Mouse (Mus musculus) adrenal gland, adult (tissue): Measurements from ENCODE around the gene Rad51c.
"Not testable (repeated sequence)": the region's sequence is repeated elsewhere in the genome, so short reads cannot be mapped to it uniquely, and the experiment has no call there.

Experiments used
- DNase-seq, 2 experiments: peaks; one replicate each; pipeline ENCODE4 v3.0.0; 2022 to 2023; ENCODE audit warnings: low spot score in 1 of 2; ENCODE audit not compliant: inconsistent age in 2 of 2

Rad51c gene

DNA sequence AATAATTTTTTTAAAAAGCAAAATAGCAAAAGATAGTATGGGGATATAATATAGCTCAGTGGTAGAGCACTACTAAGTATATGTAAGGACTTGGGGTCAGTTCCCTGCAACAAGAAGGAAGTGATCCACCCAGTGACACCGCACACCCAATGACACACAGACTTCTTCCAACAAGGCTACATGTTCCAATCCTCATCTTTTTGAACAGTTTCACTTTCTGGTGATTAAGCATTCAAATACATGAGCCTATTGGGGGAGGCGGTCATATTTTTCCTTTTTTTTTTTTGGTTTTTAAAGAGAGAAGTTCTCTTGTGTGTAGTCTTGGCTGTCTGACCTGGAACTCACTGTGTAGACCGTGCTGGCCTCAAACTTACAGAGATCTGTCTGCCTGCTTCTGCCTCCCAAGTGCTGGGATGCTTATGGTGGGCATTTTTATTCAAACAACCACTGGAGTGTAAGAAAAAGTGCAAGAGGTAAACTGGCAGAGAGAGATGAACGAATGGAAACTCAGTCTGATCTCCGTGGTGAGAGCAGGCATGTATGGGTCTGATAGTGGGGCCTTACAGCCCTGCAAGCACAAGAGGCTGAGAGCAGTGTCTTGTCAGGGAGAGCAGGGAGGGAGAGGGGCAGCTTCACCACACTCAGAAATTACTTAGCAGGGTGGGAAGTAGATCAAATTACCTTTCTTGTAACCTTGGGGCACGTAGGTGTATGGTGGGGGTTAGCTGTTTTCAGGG lies 28.3 kb upstream of the Rad51c start:
- DNase-seq = no peak

GRCm38 (mm10) chr11:87432447-87432846 lies 27.7 kb upstream of the Rad51c start:
- no peak for DNase-seq

- DNase-seq = not testable (repeated sequence)
Observed at GRCm38 (mm10) chr11:87431813-87432212, 27.1 kb upstream of the Rad51c start.

DNA sequence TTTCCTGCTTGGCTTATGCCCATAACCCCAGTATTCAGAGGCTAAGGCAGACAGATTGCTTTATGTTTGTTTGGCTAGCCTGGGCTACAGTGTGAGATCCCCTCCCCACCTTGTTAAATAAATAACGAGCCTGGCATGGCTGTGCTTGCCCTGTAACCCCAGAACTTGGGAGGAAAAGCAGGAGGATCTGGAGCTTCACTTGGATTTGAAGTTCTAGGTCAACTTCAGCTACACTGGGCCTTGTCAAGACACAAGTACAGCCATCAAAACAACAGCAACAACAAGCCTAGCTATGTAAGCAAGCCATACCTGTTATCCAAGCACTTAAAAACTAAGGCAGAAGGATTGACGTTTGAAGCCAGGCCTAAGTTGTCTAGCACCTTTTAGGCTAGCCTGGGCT lies 25.6 kb upstream of the Rad51c start:
- no peak for DNase-seq

- DNase-seq = no peak
Observed at GRCm38 (mm10) chr11:87429363-87429762, 24.6 kb upstream of the Rad51c start.

- no peak for DNase-seq
Observed at GRCm38 (mm10) chr11:87428051-87428673, 23.4 kb upstream of the Rad51c start.

GRCm38 (mm10) chr11:87427273-87428050 lies 22.7 kb upstream of the Rad51c start:
- DNase-seq = no peak

GRCm38 (mm10) chr11:87426450-87427250 lies 21.9 kb upstream of the Rad51c start:
- peak; percentile 88 to 96 for DNase-seq

GRCm38 (mm10) chr11:87426121-87426449 lies 21.3 kb upstream of the Rad51c start:
- no peak for DNase-seq

GRCm38 (mm10) chr11:87423551-87424325 lies 19.0 kb upstream of the Rad51c start:
- peak in 1 of 2 experiments; percentile 53 for DNase-seq

DNA sequence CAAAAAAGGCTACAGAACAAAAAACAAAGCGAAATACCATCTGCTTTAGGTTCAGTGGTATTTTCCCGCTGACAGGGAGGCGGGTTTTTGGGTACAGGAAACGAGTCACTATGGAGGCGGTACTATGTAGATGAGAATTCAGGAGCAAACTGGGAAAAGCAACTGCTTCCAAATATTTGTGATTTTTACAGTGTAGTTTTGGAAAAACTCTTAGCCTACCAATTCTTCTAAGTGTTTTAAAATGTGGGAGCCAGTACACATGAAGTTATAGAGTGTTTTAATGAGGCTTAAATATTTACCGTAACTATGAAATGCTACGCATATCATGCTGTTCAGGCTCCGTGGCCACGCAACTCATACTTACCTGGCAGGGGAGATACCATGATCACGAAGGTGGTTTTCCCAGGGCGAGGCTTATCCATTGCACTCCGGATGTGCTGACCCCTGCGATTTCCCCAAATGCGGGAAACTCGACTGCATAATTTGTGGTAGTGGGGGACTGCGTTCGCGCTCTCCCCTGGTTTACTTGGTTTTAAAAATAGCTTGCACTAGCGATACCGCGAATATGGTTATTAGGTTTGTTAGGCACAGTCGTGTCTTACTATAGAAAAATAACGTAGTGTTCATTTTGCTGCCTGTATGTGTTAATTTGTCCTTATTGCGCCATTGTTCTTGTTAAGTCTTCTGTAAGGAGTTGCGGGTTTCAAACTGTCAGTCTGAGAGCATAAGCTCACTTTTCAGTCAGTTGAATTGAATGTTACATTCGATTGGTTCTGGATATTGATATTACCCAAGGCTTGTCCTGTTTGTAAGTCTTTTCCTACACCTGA lies 18.0 kb upstream of the Rad51c start:
- peak; percentile 88 to 97 for DNase-seq

- DNase-seq = peak in 1 of 2 experiments; percentile 78
Observed at GRCm38 (mm10) chr11:87421760-87422201, 17.0 kb upstream of the Rad51c start.

DNA sequence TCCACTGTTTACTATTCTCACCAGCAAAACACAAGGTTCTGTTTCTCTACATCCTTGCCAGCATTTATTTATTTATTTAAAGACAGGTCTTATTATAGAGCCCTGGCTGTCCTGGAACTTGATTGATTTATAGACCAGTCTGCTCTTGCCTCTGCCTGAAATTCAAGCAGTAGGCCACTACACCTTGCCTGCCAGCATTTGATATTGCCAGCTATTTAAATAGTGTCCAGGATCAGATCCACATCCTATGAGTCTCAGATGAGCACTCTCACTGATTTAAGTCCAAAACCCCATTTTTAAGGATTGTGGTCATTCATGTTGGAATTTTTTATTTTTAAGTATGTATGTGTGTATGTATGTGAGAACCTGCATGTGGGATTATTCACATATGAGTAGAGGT lies 16.1 kb upstream of the Rad51c start:
- no peak for DNase-seq

DNA sequence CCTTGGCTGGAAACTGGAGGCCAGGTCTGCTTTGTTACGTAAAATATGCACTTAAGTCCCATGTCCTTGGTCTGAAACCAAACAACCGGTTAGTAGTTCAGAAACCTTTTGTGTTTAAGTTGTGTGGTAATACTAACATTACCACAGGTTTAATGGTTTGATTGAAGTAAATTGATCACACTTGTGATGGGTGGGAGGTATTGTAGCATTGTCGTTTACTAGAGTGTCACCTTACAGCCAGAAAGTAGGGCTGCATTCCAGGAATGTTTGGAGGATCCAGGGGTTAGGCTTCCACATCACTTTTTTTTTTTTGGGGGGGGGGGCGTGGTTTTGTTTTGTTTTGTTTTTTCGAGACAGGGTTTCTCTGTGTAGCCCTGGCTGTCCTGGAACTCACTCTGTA lies 11.4 kb upstream of the Rad51c start:
- no peak for DNase-seq

DNA sequence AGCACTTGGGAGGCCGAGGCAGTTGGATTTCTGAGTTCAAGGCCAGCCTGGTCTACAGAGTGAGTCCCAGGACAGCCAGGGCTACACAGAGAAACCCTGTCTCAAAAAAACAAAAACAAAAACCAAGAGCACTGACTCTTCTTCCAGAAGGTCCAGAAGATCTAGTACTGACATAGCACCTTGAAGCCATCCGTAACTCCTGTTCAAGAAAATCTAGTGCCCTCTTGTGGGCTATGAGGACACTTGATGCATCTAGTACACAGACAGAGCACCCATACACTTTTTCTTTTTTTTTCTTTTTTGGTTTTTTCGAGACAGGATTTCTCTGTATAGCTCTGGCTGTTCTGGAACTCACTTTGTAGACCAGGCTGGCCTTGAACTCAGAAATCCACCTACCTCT lies 8.7 kb upstream of the Rad51c start:
- not testable (repeated sequence) for DNase-seq

DNA sequence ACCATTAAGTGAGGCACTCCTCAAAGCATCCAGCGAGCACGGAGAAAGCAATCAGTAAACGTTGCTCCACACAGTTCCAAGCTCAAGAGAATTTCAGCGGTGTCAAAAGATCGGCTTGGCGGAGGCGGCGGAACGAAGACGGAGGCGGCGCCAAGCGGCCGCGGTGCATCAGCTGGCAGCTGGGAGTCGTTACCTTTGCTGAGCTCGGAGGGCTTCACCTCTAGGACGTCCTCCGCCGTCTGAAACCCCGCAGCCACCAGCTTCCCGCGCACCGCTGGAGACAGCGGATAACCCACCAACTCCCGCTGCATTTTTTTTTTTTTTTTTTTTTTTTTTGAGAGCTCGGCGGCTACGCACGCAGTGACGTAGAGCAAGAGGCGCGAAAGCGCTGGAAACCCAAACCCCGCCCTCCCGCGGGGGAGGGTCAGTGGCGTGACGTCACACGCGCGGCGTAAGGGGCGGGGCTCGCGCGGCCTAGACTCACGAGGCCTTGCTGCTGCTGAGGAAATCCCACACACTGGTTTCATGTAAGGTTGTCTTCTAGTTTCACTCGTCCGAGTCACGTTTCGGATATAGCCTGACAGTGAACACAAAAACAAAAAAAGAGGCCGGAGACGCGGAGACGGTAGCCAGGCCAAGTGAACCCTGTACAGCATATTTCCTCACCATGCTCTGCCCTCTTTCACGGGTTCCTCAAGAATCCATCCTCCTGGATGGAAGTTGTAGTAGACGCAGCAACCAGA lies 472 bp downstream of the Rad51c start:
- peak; percentile 97 to 99 for DNase-seq

DNA sequence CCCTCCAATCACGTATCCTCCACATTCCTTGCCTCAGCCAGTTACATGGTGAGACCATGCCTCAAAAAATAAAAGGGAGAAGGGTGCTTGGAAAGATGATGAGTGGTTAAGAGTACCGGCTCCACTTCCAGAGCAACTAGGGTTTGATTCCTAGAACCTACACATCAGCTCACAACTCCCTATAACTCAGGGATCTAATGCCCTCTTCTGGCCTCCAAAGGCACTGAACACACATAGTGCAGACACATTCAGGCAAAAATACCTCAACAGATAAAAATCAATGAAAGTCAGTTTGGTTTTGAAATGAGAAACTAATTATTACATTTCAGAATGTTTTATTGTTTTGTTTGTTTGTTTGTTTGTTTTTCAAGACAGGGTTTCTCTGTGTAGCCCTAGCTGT lies 6.4 kb downstream of the Rad51c start:
- DNase-seq = no peak

GRCm38 (mm10) chr11:87393855-87394254 lies 10.9 kb downstream of the Rad51c start:
- DNase-seq = peak; percentile 21 to 77

- no peak for DNase-seq
Observed at GRCm38 (mm10) chr11:87385676-87386075, 19.1 kb downstream of the Rad51c start.
